Mouse (Mus musculus) bone marrow, adult 2 months (tissue): ENCODE data around the gene Cnksr3.

Experiments used
- CTCF ChIP-seq: fragments of 200-500 bp; IDR thresholded peaks from 2 replicates; pipeline ENCODE4 v1.5.1; 2011; ENCODE audit warnings: low read length, control low read depth; ENCODE audit not compliant: control insufficient read depth, insufficient read depth
- POLR2A ChIP-seq: fragments of 200-500 bp; IDR thresholded peaks from 2 replicates; pipeline ENCODE4 v1.6.1; 2011; ENCODE audit warnings: low read depth, mild to moderate bottlenecking, control low read depth, low read length, borderline replicate concordance; ENCODE audit not compliant: control insufficient read depth

DNA sequence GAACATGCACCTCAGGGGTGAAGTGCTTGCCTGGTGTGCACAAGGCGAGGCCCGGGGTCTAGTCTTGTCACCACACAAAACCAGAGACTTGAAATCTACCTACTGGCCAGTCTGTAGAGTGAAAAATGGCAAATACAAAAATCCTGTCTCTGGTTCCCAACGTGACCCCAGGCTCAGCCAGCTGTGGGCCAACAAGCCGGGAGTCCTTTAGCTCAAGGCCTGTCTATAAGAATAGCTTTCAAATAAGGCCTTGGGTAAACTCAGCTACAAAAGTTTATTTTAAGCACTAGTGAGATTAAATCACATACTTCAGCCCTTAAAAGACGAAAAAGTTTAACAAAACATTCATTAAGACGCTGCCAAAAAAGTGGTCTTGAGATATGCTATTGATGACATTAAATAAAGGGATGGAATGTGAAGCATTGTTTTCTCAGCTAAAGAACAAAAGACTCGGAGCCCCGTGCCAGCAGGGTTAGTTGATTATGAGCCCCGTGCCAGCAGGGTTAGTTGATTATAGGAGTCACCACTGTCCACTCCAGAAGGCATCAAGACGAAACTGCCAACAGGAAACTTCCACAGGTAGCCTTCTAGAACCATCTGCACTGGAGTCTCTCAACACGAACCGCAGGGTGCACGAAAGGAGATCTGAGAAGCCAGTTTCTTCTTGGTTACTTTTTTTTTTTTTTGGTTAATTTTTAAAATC, 67.8 kb downstream of the Cnksr3 start:
- TF ChIP-seq POLR2A (no peak), CTCF (no peak)
